Mouse (Mus musculus) embryo, embryonic 11 days (tissue): ENCODE measurements around the gene Fxyd6.

Experiments used
- DNase-seq: peaks from one replicate; pipeline ENCODE4 v3.0.0-alpha.2; 2015

Fxyd6 gene

GRCm38 (mm10) chr9:45370117-45370561, at the start of gene Fxyd6:
Fxyd6 (plus strand) TSS chr9:45370185.
- DNase-seq: peak; percentile 86

GRCm38 (mm10) chr9:45321465-45321864, 48.5 kb upstream of the Fxyd6 start:
- no peak for DNase-seq

- no peak for DNase-seq
Measured at GRCm38 (mm10) chr9:45321946-45322430, 48.0 kb upstream of the Fxyd6 start.

- DNase-seq: no peak
Measured at GRCm38 (mm10) chr9:45326390-45326789, 43.6 kb upstream of the Fxyd6 start.

GRCm38 (mm10) chr9:45328263-45328662, 41.7 kb upstream of the Fxyd6 start:
- no peak for DNase-seq

- DNase-seq: no peak
Measured at GRCm38 (mm10) chr9:45329577-45329976, 40.4 kb upstream of the Fxyd6 start.

- no peak for DNase-seq
Measured at GRCm38 (mm10) chr9:45337406-45337805, 32.6 kb upstream of the Fxyd6 start.

- DNase-seq: no peak
Measured at GRCm38 (mm10) chr9:45343066-45343465, 26.9 kb upstream of the Fxyd6 start.

- DNase-seq: peak; percentile 68
Measured at GRCm38 (mm10) chr9:45345516-45345915, 24.5 kb upstream of the Fxyd6 start.

GRCm38 (mm10) chr9:45346276-45346675, 23.7 kb upstream of the Fxyd6 start:
- no peak for DNase-seq

GRCm38 (mm10) chr9:45348560-45348959, 21.4 kb upstream of the Fxyd6 start:
- no peak for DNase-seq

- no peak for DNase-seq
Measured at GRCm38 (mm10) chr9:45349181-45349580, 20.8 kb upstream of the Fxyd6 start.

- no peak for DNase-seq
Measured at GRCm38 (mm10) chr9:45349851-45350250, 20.1 kb upstream of the Fxyd6 start.

GRCm38 (mm10) chr9:45355192-45355591, 14.8 kb upstream of the Fxyd6 start:
- DNase-seq: no peak

- peak; percentile 27 for DNase-seq
Measured at GRCm38 (mm10) chr9:45358356-45358755, 11.6 kb upstream of the Fxyd6 start.

- DNase-seq: no peak
Measured at GRCm38 (mm10) chr9:45362051-45362461, 7.9 kb upstream of the Fxyd6 start.

- no peak for DNase-seq
Measured at GRCm38 (mm10) chr9:45363639-45364214, 6.3 kb upstream of the Fxyd6 start.

- no peak for DNase-seq
Measured at GRCm38 (mm10) chr9:45367716-45368115, 2.3 kb upstream of the Fxyd6 start.

- DNase-seq: peak; percentile 29
Measured at GRCm38 (mm10) chr9:45368341-45368901, 1.6 kb upstream of the Fxyd6 start.

GRCm38 (mm10) chr9:45370616-45371336, 791 bp downstream of the Fxyd6 start:
- DNase-seq: no peak

- DNase-seq: peak; percentile 74
Measured at GRCm38 (mm10) chr9:45371337-45371707, 1.3 kb downstream of the Fxyd6 start.

- no peak for DNase-seq
Measured at GRCm38 (mm10) chr9:45373896-45374295, 3.9 kb downstream of the Fxyd6 start.

- DNase-seq: no peak
Measured at GRCm38 (mm10) chr9:45374988-45375502, 5.1 kb downstream of the Fxyd6 start.

GRCm38 (mm10) chr9:45376427-45376826, 6.4 kb downstream of the Fxyd6 start:
- DNase-seq: no peak
